Mouse (Mus musculus): ENCODE measurements at regions not wholly inside any gene's neighbourhood (a gene's known extent, or its start where the extent isn't known, plus 50 kb on each side); places are given as distances from the start of the nearest gene placed in this dataset.

- peaks cover 18% of the 10 kb centered on the region for H3K4me1 ChIP-seq (ENCODE audit: control insufficient read depth, insufficient read depth, low read length)
- 93% methylated on average over 4 of the region's 4 CpGs for WGBS
- TF ChIP-seq CTCF (IDR thresholded peaks at IDR 0.05; ENCODE audit: insufficient read depth, low read depth, low read length) (no peak), POLR2A (IDR thresholded peaks at IDR 0.05; ENCODE audit: insufficient read depth, low read depth, low read length) (no peak)
- H3K4me3 ChIP-seq (ENCODE audit: insufficient read depth, low read depth, low read length), result no peak overlapping the region
- H3K27ac ChIP-seq (ENCODE audit: insufficient read depth, low read depth, low read length), result no peak overlapping the region
Measured at GRCm38 (mm10) chr8:10931266-10931665, 77.0 kb downstream of the Irs2 start.

DNA sequence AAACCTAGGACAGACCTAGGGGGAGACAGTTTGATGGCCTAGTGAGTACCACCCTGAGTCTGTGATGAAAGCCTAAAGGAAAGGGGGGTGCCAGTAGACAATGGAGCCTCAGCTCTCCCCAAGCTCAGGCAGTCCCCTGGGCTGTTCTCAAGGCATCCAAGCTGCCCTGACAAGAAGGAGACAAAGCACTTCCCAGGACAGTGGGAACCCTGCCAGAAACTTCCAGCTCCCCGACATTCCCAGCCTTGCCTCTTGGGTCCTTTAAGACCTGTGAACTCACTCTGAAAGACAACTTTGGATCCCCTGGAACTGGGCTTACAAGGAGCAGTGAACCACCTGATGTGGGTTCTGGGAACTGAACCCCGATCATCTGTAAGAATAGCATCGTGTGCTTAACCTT lies 79.4 kb downstream of the Irs2 start:
- 78% methylated on average over 3 of the region's 3 CpGs for WGBS
- Histone ChIP-seq H3K4me1 (ENCODE audit: control insufficient read depth, insufficient read depth, low read length) (peaks cover 39% of the 10 kb centered on the region), H3K27ac (ENCODE audit: insufficient read depth, low read depth, low read length) (no peak overlapping the region), H3K4me3 (ENCODE audit: insufficient read depth, low read depth, low read length) (no peak overlapping the region)
- TF ChIP-seq CTCF (IDR thresholded peaks at IDR 0.05; ENCODE audit: insufficient read depth, low read depth, low read length) (no peak), POLR2A (IDR thresholded peaks at IDR 0.05; ENCODE audit: insufficient read depth, low read depth, low read length) (no peak)

GRCm38 (mm10) chr8:10928342-10928794 lies 79.9 kb downstream of the Irs2 start:
- 38% methylated on average over 17 of the region's 17 CpGs for WGBS
- TF ChIP-seq CTCF (IDR thresholded peaks at IDR 0.05; ENCODE audit: insufficient read depth, low read depth, low read length), result no peak
- no peak for TF ChIP-seq POLR2A (IDR thresholded peaks at IDR 0.05; ENCODE audit: insufficient read depth, low read depth, low read length)
- H3K4me1 ChIP-seq (ENCODE audit: control insufficient read depth, insufficient read depth, low read length), result peaks cover 40% of the 10 kb centered on the region
- no peak overlapping the region for H3K4me3 ChIP-seq (ENCODE audit: insufficient read depth, low read depth, low read length)
- no peak overlapping the region for H3K27ac ChIP-seq (ENCODE audit: insufficient read depth, low read depth, low read length)

- H3K27ac ChIP-seq (ENCODE audit: insufficient read depth, low read depth, low read length), result no peak overlapping the region
- TF ChIP-seq CTCF (IDR thresholded peaks at IDR 0.05; ENCODE audit: insufficient read depth, low read depth, low read length) (no peak), POLR2A (IDR thresholded peaks at IDR 0.05; ENCODE audit: insufficient read depth, low read depth, low read length) (no peak)
- H3K4me3 ChIP-seq (ENCODE audit: insufficient read depth, low read depth, low read length), result no peak overlapping the region
- WGBS, result 83% methylated on average over 3 of the region's 3 CpGs
- H3K4me1 ChIP-seq (ENCODE audit: control insufficient read depth, insufficient read depth, low read length), result peaks cover 44% of the 10 kb centered on the region
Measured at GRCm38 (mm10) chr8:10927187-10927586, 81.1 kb downstream of the Irs2 start.

DNA sequence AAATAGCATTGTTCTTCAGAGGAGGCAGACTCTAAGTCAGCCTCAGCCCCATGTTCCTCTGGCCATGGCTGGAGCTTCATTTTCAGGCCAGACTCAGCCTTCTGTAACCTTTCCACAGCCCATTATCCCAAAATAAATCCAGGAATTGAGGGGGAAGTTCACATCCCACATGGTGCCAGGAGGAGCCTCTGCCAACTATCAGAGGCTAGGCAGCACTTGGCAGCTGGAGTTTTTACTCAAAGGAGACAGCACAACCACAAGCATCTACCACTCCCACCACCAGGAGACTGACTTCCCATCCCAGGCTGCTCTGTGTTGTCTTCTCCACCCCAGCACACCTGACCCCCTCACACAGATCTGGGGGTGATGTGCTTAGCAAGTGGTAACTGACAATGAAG lies 81.7 kb downstream of the Irs2 start:
- TF ChIP-seq POLR2A (IDR thresholded peaks at IDR 0.05; ENCODE audit: insufficient read depth, low read depth, low read length) (no peak), CTCF (IDR thresholded peaks at IDR 0.05; ENCODE audit: insufficient read depth, low read depth, low read length) (no peak)
- H3K4me3 ChIP-seq (ENCODE audit: insufficient read depth, low read depth, low read length), result no peak overlapping the region
- peaks cover 48% of the 10 kb centered on the region for H3K4me1 ChIP-seq (ENCODE audit: control insufficient read depth, insufficient read depth, low read length)
- H3K27ac ChIP-seq (ENCODE audit: insufficient read depth, low read depth, low read length), result no peak overlapping the region

DNA sequence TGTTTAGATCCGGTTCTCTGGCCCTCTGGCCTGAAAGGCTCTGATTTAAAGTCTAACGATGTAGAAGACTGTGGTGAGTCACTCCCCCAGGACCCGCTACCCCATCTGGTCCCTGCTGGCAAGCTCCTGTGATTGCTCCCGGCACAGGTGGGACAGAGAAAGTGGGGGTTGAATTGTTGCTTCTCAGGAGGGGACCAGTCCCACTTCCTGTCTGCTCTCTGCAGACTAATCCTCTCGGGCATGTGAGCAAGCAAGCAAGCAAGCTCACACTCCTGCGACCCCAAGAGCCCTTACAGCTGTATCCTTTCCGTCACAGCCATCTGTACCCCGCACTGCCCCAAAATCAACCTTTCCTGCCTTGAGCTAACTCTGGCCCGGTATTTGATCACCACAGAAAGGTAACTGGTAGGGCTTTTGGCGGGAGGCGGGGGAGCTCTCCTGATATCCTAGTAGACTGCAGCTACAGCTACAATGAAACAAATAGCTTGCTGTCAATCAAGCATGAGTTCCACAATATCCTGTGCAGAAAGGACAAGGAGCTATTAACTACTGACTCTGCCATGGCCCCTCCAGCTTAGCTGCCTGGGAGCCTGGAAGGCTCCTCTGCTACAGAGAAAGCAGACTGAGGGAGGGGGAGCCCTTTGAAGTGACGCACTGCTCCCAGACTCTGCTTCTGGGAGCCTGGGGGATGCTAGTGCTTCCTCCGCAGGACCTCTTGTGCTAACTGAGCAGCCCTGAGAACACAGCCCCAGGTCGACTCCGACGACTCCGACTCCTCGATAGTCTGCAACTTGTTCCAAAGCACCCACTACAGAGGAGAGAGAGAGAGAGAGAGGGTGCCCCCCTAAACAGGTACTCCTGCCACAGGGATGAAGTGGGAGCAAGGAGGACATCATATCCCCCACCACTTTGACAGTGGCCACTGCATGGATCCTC lies 82.4 kb downstream of the Irs2 start:
- no peak overlapping the region for H3K4me3 ChIP-seq (ENCODE audit: insufficient read depth, low read depth, low read length)
- WGBS, result 34% methylated on average over 18 of the region's 18 CpGs

GRCm38 (mm10) chr8:10924526-10925199 lies 83.6 kb downstream of the Irs2 start:
- Histone ChIP-seq H3K27ac (ENCODE audit: insufficient read depth, low read depth, low read length) (no peak overlapping the region), H3K4me1 (ENCODE audit: control insufficient read depth, insufficient read depth, low read length) (peaks cover 48% of the 10 kb centered on the region), H3K4me3 (ENCODE audit: insufficient read depth, low read depth, low read length) (no peak overlapping the region)
- TF ChIP-seq POLR2A (IDR thresholded peaks at IDR 0.05; ENCODE audit: insufficient read depth, low read depth, low read length), result no peak
- TF ChIP-seq CTCF (IDR thresholded peaks at IDR 0.05; ENCODE audit: insufficient read depth, low read depth, low read length), result no peak
- 14% methylated on average over 20 of the region's 20 CpGs for WGBS

More for the DNA sequence above, 82.4 kb downstream of the Irs2 start:
- TF ChIP-seq CTCF (IDR thresholded peaks at IDR 0.05; ENCODE audit: insufficient read depth, low read depth, low read length) (no peak), POLR2A (IDR thresholded peaks at IDR 0.05; ENCODE audit: insufficient read depth, low read depth, low read length) (no peak)
- peaks cover 48% of the 10 kb centered on the region for H3K4me1 ChIP-seq (ENCODE audit: control insufficient read depth, insufficient read depth, low read length)
- H3K27ac ChIP-seq (ENCODE audit: insufficient read depth, low read depth, low read length), result no peak overlapping the region

DNA sequence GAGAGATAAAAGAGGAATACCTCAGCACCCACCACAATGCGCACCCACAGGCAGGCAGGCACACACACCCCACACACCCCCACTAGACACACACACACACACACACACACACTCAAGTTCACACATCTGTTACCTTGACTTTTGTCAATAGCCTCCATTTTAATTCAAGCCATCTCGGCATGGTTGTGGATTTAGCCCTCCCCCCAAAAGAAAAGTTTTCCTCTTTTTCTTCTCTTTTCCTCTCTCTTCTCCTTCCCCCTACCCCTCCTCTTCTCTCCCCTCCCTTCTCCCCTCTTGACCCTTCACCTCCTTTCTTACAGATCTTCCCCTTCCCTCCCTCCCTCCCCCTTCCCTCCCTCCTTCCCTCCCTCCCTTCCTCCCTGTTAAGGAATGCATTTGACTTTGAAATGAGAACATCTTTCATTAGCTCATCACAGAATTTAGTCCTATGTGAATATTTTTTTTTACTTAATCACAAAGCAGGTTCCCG lies 84.2 kb downstream of the Irs2 start:
- H3K4me3 ChIP-seq (ENCODE audit: insufficient read depth, low read depth, low read length), result no peak overlapping the region
- peaks cover 48% of the 10 kb centered on the region for H3K4me1 ChIP-seq (ENCODE audit: control insufficient read depth, insufficient read depth, low read length)
- WGBS, result 40% methylated on average over 3 of the region's 3 CpGs
- TF ChIP-seq CTCF (IDR thresholded peaks at IDR 0.05; ENCODE audit: insufficient read depth, low read depth, low read length) (no peak), POLR2A (IDR thresholded peaks at IDR 0.05; ENCODE audit: insufficient read depth, low read depth, low read length) (no peak)
- no peak overlapping the region for H3K27ac ChIP-seq (ENCODE audit: insufficient read depth, low read depth, low read length)
